Mouse (Mus musculus): ENCODE results near the gene Trim25.

Trim25 gene

GRCm38 (mm10) chr11:89065297-89065696 lies 66.1 kb downstream of the Trim25 start:
- peak; percentile 68 for DNase-seq (ENCODE audit: low read depth)

GRCm38 (mm10) chr11:89066126-89066525 lies 67.0 kb downstream of the Trim25 start:
- DNase-seq (ENCODE audit: low read depth), result no peak

- no peak for DNase-seq (ENCODE audit: low read depth)
These were observed 67.6 kb downstream of the Trim25 start, which contains the start of gene Dgke for GRCm38 (mm10) chr11:89066750-89067149. Gene Dgke (minus strand): TSS chr11:89066850.

DNA sequence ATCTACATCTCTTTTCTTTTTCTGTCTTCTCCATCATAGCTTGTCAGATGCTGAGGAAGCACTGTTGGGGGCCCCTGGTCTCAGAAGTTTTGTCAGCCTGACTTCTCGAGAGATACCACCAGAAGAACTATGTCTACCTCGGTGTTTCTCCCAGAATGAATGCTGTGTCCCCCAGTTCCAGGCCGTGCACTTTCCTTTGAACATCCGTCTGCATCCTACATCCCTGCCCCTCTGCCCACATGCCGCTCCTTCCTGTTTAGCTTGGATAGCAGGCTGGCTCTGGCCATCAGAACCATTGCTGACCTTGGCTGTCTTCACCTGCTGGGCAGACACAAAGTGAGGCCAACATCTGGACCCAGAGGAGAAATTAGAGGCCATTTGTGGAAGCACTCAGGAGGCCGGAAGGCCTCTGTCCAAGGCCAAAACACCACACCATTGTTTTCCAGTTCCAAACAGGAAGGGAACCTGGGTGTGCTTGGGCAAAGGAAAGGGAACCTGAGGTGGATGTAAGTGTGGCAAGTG lies 68.2 kb downstream of the Trim25 start:
- DNase-seq (ENCODE audit: low read depth), result no peak

- no peak for DNase-seq (ENCODE audit: low read depth)
These were observed 68.8 kb downstream of the Trim25 start for GRCm38 (mm10) chr11:89067871-89068490.

DNA sequence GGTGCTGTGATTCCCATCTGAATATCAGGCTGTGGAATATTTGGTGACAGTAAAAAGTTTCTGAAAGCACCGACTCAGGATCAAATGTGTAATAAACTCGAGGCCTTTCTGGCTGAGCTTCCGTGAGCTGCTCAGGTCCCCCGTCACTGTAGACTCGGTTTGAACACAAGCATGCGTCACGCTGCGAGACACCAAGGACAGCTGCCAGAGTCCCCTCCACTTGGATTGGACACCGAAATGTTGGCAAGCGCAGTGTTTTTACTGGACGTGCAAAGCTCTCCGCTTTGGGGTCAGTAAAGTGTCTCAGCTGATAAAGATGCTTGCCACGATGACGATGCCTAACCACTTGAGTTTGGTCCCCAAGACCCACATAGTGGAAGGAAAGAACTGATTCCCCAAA lies 69.5 kb downstream of the Trim25 start:
- DNase-seq (ENCODE audit: low read depth), result no peak

- peak; percentile 86 for DNase-seq (ENCODE audit: low read depth)
These were observed 70.1 kb downstream of the Trim25 start for GRCm38 (mm10) chr11:89069303-89069702.

Measured in naive thymus-derived CD4-positive, alpha-beta T cell, adult 2 months (primary cell).